Mouse (Mus musculus) urinary bladder, postnatal 4 days (tissue): Measurements from ENCODE around the gene Ifngr1.

ENCODE experiments used
- DNase-seq, 2 experiments: peaks; one replicate each; pipeline ENCODE4 v3.0.0; 2021 to 2022; ENCODE audit warnings: low spot score in 2 of 2

Gene Ifngr1

DNA sequence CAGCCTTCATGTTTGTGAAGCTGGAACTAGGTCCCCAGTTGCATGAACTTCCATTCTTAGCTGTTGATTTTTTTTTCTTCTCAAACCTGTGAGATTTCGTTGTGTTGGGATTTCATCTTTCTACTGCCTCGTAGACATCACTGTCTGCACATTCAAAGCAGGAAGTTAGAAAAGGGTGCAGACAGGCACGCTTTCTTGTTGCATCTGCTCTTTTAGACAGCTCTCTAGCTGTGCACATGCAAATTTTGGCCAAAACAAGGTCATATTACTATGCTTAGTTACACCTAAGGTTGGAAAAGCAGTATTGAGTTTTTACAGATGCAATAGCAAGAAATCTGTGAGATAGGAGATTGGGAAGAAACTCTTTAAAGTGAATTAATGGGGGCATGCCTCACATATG, 4.5 kb upstream of the Ifngr1 start:
- no peak for DNase-seq

DNA sequence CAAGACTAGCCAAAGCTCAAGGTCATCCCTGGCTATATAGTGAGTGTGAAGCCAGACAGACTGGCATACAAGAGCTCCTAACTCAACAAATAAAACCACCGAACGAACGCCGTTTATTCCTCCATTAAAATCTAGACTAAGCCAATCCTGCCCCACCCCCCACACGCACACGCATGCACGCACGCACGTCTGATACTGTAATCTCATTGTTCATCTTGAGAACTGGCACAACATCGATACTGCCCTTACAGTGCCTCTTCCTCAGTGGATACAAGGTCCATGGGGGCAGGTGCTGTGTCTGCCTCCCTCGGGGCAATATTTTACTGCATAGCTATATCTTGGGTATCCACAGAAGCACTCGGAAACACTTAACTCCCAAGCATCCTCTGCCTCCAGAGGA, 2.1 kb upstream of the Ifngr1 start:
- DNase-seq, result no peak

DNA sequence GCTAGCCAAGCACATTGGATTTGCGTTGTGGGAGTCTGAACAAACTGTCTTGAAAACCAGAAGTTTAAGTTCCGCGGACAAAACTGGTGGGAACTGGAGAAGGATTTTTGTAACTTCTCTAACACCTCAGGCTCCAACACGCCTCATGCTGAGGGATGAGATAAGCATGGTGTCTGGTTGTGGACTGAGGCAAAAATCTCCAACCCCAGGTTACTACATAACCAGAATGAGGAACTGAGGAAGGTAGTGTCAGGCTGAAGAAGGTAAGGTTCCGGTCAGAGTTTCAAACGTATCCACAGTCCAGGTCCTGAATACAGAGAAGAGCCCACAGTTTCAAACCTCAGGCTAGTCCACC, 486 bp upstream of the Ifngr1 start:
- DNase-seq, result no peak

DNA sequence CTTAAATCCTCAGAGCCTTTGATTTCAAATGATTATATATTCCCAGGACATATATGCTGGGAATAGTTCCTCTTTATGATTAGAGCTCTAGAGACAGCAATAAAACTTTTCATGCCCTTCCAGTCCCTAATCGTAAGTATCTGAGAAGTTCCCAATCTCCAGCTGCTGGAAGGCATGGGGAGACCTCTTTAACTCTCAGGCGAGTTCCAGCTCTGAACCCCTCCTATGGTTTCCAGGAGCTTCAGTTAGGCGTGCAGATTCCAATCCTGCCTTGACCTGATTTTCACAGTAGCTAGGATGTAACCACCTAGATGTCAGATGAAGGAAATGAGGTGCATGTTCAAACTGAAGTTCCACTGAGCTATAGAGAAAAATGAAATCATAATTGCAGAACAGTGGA, 807 bp downstream of the Ifngr1 start:
- DNase-seq, result no peak

DNA sequence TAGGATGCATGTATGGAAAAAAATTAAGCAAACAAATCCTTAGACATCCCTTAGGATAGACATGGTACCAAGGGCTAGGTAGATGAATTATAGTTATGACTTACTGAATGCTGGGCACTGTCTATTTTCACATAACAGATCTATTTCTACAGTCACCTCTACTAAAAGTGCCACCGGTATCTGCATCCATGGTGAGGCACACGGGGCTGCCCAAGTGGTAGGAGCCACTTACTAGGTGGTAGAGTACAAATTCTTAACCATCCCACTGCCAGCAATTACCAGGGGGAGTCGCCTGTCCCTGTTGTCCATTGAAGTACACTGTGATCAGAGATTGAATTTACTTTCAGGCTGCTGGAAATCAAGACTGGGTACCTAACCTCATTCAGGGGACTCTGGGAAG, 1.5 kb downstream of the Ifngr1 start:
- no peak for DNase-seq

DNA sequence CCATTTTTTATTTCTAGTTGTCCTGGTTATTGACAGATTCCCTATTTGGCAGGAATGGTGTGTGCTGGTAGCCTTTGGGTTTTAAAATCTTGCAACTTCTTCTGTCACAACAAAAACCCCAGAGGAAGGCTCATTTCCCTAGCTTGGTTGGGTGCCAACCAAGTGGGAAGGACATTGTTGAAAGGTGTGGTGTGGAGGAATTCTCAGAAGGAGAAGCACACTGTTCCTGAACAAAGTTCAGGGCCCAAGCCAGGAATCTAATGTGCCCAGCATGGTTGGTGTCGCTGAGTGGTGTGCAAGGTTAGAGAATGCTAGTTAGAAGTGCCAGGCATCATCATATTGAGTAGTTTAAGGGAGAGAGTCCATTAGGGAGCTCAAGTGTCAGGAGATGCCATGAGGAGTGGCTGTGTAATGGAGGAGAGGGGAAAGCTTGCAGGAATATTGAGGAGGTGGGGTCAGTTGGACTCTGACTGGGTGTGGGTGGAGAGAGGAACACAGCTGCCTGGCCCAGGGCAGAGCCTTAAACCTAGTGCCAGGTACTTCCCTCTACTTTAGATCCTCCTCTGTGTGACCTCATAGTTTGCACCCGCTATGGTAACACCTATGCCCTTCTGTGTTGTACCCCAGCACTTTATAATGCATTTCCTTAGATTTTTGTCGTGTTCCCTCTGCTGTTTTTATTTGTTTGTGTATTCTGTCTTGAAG, 2.6 kb downstream of the Ifngr1 start:
- DNase-seq, result no peak

DNA sequence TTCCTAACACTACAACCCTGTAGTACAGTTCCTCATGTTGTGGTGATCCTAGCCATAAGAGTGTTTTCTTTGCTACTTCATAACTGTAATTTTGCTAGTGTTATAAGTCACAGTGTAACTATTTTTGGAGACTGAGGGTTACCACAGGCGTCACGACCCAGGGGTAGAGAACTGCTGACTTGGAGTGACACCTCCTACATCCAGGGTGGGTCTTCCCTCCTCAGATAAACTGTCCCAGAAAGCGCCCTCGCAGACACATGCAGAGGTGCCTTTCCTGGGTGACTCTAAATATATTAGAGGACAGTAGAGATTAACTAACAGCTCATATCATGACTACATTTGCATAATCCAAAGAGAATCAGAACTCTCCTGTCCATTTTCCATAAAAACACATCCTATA, 5.1 kb downstream of the Ifngr1 start:
- DNase-seq, result no peak

DNA sequence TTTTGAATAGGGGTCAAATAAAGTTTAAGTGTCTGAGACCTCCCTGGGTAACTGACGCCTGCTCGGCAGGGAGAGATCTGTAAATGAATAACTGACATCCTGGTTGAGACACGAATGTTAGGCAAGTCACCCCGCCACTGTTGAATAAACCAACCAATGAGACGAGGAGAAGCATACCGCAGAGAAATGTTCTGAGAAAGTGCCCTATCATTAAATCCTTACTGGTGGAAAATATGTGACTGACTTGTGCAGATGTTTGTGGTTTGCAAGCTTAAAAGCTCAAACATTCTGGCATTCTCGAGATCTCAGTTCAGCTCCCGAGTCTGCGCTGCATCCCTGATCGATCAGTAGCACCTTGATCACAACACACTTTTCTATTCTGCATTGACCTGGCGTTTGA, 6.3 kb downstream of the Ifngr1 start:
- DNase-seq, result no peak

DNA sequence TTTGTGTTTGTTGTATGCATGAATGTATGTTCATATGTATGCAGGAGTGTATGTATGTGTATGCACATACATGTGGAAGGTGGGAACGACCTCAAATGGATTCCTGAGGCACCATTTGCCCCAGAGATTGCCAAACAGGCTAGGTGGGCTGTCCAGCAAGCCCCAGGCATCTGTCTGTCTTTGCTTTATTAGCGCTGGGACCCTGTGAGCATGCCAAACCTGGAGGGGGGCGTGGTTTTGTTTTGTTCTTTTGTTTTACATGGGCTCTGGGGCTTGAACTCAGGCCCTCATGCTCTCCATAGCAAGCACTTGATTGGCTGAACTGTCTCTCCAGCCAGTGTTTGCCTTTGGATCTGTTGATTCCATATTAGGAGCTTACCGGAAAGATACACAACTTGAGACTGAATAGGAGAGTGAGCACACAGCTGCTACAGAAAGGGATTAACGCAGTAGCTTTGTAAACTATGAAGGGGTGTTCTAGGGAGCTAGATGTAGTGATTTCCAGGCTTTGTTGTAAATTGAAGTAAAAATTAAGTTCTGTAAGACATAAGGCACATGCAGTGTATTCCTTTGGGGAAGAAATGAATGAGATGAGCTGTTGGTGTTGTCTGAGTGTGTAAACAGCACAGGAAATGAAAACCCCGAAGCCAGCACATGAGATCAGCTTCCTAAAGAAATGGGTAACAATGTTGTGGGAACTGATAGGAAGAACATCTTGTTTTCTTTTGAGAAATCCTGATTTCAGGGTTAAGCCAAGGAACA, 7.8 kb downstream of the Ifngr1 start:
- no peak for DNase-seq

DNA sequence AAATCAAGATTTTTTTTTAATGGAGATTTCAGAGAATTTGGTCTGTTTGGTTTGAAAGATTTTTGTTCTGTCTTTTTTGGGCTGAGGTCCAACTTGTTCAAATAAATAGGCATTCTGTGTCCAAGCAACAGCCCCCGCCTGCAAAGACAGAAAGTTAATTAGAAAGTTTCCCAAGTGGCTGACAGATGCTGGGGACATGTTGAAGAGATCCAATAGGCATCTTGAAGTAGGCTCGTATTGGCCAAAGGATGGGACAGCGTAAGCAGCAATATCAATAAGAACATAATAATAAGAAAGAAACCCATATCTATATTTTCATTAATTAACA, 8.3 kb downstream of the Ifngr1 start:
- no peak for DNase-seq

DNA sequence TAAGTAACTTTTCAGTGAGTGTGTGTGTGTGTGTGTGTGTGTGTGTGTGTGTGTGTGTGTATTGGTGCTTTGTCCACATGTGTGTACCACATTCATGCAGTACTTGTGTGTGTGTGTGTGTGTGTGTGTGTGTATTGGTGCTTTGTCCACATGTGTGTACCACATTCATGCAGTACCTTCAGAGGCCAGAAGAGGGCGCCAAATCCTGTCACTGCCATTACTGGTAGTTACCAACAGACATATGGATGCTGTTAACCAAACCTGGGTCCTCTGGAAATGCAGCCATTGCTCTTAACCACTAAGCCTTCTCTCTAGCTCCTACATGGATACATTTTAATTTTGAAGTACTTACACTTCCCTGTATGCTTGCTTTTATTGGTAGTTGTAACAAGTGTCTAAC, 9.8 kb downstream of the Ifngr1 start:
- peak in 1 of 2 experiments; percentile 72 for DNase-seq

DNA sequence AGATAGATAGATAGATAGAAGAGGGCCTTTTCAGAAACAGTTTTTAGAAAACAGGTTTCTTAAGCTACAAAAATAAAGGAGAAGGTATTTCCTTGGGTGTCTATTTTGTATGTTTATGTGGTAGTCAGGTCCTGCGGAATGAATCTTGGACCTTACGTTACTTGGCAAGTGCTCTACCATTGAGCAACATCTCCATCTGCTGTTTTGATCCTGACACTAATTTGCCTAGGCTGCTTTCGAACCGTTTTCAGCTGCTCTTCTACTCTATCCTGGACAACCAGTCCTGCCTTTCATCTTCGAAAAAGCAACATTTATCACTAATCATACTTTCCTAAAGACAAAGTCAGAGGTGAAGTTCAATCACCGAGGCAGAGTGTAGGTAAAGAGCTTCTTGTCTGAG, 11.5 kb downstream of the Ifngr1 start:
- no peak for DNase-seq

DNA sequence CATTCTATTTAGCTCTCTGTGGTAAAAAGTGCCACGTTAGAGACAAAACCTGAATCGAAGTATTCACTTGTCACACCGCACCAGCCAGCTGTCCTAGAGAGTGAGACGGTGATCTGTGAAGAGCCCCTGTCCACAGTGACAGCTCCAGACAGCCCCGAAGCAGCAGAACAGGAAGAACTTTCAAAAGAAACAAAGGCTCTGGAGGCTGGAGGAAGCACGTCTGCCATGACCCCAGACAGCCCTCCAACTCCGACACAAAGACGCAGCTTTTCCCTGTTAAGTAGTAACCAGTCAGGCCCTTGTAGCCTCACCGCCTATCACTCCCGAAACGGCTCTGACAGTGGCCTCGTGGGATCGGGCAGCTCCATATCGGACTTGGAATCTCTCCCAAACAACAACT, 17.4 kb downstream of the Ifngr1 start:
- no peak for DNase-seq

DNA sequence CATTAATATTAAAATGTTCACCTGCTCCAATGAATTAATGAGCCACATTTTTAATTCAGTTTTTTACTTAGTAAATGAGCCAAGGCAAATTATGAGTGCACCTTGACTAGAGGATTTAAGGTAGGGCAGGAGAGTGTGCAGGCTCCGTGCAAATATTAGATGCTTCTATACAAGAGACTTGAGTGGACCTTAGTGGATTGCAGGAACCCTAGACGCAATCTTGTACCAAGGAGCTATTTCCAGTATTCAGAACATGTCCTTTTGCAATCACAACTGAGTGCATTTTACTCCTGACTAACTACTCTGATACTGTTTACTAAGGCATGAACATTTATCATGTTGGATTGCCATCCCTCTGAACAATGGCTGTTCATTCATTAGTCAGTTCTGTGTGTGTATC, 19.9 kb downstream of the Ifngr1 start:
- DNase-seq, result no peak

DNA sequence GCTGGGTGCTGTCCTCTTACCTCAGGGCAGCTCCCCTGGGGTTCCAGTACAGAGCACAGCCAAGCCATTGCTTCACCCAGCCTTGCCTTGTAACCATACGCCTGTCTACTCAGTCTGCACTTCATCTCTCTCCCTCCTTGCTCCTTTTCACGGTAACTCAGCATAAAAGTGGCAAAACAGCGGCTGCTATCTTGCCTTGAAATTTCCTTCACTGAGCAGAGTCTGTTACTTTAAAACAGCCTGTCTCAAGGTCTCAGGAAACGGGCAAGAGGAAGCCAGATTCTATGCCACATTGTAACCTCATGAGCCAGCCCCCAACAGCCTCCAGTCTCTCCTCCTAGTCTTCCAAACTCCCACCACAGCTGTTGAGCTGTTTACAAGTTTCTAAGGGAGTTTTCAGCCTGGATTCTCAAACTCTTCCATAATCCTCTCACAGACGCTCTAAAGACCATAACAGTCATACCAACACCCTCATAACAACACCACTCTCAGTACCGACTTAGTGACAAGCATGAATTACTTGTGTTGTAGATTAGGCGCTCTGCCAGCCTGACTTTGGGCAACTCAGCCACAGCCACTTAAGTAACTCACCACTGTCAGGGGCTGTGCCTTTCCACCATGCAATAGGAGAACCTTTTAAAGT, 21.5 kb downstream of the Ifngr1 start:
- no peak for DNase-seq

DNA sequence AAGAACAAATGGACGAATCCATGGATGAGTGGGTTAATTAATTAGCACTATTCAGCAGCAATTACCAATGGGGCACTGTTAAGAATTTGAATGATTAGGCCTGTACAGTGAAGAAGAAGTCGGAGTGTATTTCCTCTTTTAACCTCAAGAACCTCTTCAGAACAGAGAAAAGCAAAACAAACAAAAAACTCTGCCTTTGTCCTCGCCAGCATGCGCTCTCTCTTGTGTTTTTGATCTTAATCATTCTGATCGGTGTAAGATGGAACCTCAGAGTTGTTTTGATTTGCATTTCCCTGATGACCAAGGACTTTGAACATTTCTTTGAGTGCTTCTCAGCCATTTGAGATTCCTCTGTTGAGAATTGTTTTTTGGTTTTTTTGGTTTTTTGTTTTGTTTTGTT, 28.0 kb downstream of the Ifngr1 start:
- no peak for DNase-seq

DNA sequence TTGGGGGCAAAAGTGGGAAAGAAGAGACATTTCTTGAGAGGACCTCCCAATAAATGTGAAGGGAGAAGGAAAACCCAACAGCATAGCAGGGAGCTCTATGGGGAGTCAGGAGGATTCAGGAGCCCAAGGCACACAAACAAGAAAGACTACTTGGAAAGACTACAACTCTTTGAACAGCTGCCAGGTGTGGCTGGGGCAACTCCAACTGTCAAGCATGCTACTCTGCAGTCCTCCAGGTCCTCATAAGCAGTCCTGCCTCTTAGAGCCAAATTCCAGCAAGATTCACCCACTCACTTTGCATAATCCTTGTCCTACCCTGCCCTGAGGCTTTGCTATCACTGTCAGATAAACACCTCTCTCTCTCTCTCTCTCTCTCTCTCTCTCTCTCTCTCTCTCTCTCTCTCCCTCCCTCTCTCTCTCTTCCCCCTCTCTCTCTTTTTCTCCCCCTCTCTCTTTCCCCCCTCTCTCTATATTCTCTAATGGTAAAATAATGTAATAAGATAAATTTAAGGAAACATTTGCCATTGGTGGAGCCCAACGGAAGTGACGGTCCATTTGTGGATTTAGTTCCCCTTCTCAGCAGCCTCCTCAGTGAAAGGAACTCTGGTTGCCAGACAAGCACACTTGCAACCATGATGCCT, 29.8 kb downstream of the Ifngr1 start, which contains the start of gene Il22ra2:
Gene Il22ra2 (plus strand): TSS at position 591 of the 641 bp plus-strand sequence.
- no peak for DNase-seq

DNA sequence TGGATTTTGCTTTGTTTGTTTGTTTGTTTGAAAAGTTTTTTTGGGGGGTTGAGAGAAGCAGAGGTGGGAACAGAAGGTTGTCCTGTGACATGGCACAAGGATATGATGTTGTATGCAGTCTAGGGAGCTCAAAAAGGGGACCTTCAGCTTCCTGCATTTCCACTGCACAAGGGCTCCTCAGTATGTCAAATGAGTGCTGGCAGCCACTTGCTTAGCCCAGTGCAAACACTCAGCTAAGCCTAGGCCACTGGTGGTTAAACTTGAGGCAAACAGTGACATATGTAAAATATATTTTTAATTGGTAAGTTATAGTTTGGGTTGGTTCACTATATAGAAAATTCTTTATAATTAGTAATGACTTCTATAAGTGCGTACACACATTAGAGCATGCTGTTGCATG, 32.9 kb downstream of the Ifngr1 start:
- no peak for DNase-seq

DNA sequence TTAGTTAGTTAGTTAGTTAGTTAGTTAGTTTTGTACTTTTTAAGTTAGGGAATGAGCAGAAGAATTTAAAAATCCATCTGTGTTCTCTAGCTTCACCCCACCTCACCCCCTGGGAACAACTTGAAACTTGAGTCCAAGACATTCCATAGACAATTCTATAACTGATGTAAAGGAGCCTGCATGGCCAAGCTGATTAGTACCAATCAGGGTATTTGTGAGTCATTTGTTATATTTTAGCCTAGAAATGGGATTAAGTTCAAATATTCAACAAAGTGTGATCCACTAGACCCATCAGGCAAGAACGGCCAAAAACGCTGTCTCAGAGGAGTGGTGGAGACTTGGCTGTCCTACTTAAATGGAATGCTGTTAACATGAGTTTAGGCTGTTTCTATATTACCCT, 35.6 kb downstream of the Ifngr1 start:
- no peak for DNase-seq

DNA sequence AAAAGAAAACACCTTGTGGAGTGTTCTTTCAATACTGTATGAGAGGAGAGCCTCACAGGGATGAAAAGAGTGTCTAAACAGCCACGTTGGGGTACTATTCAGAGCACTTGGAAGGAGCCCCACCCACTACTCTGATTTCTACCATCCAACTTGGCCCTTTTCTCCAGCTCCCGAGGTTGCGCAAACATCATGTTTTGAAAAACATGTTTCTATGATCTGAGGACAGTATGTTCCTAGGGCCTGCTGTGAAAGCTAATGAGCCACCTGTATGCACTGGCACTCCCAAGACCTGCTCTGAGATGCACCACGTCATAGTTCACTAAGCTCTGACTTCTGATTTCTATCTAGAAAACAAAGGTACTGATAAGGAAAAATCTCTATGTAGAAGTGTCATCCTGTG, 36.0 kb downstream of the Ifngr1 start:
- DNase-seq, result no peak

DNA sequence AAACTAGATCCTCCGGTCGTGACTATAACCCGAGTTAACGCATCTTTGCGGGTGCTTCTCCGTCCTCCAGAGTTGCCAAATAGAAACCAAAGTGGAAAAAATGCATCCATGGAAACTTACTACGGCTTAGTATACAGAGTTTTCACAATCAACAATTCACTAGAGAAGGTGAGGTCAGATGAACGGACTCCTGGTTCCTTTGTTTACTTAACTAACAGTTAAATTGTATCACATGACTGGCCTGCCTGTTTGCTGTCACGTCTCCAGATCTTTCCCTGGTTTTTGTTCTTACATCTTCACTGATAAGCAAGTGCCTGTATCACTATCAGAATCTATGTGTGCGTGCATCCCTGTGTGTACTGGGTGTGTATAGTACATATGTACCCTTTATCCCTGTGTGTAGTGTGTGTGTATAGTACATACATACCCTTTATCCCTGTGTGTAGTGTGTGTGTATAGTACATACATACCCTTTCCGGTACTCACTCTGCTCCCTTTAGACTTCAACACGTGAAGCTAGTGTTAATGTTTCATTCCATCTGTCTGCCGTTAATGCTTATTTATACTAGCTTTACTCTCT, 40.0 kb downstream of the Ifngr1 start:
- no peak for DNase-seq

DNA sequence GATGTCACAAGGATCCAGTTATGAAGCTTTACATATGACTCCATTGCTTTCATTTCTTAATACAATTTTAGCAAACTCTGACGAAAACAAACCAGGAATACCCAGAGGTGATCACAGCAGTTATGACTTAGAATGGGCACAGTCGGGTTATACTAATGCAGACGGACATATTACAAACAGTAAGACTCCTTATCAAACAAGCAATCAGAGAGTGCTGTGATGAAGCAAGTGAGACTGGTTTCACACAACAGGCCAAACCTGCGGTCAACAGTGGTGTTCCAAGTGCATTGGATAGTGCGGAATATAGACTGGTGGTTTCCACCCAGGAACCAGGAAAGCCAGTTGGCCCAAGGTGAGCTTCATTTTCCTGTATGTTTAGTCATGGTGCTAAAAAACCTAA, 47.1 kb downstream of the Ifngr1 start:
- DNase-seq, result no peak
